Mouse (Mus musculus) 3T3-L1 (cell line): ENCODE data around the gene Lbx2.

Experiments used
- DNase-seq: peaks from one replicate; pipeline ENCODE4 v3.0.0-alpha.2; 2015; ENCODE audit warnings: low read depth, low spot score

Gene Lbx2

DNA sequence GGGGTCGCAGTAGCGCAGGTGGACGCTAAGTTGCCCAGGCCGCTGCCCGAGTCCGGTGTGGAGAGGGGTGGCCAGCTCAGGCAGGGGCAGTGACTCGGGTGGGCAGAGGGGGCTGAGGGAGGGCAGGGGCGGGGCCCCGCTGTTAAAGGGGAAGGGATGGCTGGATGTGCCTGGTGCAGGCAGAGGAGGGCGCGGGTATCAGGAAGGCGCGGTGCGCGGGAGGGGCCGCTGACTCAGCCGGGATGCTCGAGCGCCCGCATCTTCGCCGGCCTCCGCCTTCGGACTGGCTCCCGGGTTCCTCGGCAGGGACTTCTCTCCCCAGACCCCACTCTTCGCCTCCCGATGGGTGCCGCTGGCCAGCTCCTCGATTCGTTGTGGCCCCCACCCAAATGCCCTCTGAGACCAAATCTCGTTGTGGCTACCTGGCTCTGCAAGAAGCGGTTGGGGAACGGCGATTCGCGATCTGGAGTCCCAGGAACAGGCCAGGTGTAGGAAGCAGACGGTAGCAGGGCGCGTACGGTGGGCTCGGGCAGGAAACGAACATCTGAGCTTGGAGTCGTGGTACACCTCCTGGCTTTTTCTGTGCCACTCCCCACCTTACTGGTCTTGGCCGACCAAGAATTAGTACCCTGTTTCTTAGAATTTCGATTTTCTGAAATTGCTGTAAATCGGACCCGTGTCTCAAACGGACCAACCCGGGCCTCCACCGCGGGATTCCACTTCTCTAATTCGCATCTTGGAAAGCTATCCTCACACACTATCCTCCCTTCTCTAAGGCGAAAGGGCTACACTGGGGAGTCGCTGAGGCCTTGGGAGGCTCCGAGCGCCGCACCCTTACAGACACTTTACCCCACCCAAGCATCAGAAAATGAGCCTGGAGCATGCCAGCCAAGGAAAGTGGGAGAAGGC lies 15.6 kb upstream of the Lbx2 start:
- no peak for DNase-seq

DNA sequence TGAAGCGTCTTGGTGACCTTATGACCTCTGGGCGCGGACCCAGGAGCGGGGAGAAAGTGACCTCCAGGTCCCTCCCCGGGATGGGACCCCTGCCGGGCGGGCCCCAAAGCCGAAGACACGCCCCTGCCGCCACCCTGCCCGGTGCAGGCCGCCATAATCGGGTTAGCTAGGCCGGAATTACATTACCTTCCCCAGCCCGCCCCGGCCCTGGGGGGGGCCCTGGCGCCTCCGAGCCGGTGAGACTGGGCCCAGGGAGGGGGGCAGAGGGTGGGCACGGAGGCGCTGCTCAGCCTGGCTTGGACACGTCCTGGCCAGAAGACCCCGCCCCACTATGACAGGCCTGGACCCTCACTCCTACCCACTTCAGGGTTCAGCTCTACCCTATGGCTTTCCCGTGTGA lies 14.9 kb upstream of the Lbx2 start:
- no peak for DNase-seq

DNA sequence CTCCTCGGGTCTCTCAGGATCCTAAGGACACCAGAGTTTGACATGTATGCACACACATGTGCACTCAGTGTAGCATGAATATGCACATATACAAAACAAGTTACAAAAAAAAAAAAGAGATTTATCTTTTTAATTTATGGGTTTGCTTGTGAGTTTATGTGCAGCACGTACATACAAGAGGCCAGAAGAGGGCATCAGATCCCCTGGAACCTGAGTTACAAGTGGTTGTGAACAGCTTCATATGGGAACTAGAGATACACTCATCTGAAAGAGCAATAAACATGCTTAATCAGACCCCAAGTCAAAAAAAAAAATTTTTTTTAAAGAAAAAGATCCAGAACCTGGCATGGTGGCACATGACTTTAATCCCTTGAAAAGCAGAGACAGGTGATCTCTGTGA lies 11.2 kb upstream of the Lbx2 start:
- peak; percentile 58 for DNase-seq

DNA sequence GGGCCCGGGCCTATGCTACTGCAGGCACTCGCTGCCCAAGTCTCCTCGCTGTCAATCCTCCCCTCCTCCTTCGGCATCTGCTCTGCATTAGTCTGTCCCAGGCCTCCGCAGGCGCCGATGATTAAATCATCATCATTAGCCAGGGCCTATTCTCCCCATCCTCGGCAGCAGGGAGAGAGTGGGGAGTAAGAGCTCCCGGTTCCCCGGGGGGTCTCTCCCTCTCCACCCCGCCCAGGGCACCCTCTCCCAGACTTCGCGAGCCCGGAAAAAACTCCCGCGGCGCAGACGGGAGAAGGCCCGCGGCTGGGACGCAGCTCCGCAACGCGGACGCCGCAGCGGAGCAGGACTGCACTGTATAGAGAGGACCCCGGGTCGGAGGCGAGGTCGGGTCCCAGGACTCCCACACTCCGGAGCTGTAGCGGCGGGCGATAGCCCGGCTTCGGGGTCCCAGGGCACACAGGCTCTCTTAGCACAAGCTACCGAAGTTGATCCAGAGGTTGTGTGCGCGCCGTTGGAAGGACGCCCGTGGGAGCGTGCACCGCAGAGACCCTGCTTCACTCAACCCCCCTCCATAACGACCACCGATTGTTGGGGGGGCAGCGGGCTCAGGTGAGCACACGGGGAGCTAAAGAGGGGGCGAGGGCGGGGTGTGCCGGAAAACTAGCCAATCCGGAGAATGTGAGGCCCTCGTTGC lies 8.4 kb upstream of the Lbx2 start, which contains the start of gene Pcgf1:
Pcgf1 (plus strand) TSS at position 240 of the 694 bp plus-strand sequence.
- DNase-seq: peak; percentile 69

DNA sequence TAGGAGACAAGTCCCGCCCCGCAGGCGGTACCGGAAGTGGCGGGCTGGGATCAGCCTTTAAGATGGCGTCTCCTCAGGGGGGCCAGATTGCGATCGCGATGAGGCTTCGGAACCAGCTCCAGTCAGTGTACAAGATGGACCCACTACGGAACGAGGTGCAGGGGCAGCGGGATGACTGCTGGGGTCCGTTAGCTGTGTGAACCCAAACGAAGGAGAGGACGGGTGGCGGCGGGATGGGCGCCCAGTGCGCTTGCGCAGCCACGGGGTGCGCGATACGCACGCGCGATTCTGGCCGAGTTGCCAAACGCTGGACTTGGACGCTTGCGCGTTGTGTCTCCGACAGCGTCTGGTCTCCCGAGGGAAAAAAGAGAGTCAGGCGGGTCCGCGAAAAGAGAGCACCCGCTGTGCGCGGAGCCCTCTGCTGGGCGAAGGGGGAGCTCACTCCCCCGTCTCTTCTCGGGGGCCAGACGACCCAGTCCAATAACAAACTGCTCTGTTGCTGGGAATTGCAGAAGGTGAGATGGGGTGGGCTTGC lies 7.8 kb upstream of the Lbx2 start:
- peak; percentile 99 for DNase-seq

DNA sequence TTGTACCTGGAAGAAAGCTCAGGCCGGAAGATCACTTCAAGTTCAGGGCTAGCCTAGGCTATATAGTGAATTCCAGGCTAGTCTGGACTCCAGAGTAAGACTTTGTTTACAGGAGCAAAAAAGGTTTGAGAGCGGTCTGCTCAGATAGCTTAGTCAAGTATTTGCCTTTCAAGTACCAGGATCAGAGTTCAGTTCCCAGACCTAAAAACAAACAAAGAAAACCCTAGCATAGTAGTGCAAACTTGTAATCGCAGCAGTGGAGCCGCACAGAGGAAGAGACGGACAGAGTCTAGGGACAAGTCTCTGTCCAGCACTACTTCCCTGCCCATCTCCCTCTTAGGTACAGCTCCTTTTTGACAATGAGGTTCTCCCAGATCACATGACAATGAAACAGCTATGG lies 6.0 kb upstream of the Lbx2 start:
- DNase-seq: no peak

DNA sequence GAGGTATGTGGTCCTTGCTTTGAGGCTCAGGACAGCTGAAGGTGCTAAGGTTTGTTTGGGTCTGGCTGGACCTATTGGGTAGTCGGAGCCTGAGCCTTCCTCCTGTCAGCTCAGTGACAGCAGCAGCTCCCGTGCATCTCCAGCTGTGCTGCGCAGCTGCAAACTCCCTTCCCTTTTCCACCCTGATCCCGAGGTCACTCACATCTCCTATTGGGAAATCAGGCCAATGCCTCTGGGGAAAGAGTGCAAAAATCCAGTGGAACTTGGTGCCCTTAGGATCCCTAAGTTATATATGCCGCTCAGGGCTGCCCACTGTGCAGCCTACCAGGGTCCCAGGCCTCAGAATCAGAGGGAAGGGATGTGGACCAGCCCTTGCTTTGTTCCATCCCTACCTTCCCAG lies 2.7 kb upstream of the Lbx2 start:
- DNase-seq: no peak

DNA sequence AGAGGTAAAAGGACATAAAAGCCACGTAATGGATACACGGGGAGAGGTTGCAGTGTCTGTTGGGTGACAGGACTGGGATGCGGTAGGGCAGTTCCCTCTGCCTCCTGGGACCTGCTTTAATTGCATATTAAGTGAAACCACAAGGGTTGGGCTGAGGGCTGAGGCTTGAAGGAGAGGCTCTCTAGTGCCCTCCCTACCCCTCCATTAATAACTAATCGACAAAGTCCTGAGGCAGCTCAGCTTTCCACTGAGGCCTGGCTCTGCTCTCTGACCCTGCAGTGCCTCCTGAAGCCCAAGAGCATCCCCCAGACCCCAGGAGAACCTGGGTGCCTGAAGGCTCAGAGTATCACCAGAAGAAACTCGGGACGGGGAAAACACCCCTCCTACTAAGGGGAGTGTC lies 1.7 kb upstream of the Lbx2 start:
- no peak for DNase-seq

DNA sequence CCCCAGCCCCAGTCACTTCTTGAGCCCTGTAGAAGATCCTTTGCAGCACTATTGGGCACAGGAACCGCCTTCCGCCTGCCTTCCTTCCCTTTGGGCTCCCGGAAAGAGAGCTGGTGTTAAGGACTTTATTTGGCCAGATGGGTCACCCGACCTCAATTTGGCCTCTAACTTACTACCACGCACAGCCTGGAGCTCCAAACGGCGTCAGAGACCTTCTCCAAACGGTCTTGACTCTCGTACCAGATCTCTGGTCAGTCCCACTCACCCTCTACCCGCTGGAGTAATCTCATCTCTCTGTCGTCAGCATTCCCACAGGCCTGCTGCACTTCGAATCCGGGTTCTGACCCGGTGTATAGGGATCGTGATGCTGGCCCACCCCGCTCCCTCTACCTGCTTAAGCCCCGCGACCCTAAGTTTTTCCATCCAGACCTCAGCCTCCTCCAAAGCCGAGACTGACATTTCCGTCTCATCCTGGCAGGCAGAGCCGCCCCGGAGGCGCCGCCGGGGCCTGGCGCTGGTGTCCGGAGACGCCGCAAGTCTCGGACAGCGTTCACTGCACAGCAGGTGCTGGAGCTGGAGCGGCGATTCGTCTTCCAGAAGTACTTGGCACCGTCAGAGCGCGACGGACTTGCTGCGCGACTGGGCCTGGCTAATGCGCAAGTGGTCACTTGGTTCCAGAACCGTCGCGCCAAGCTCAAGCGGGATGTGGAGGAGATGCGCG lies 1.2 kb downstream of the Lbx2 start:
- no peak for DNase-seq

DNA sequence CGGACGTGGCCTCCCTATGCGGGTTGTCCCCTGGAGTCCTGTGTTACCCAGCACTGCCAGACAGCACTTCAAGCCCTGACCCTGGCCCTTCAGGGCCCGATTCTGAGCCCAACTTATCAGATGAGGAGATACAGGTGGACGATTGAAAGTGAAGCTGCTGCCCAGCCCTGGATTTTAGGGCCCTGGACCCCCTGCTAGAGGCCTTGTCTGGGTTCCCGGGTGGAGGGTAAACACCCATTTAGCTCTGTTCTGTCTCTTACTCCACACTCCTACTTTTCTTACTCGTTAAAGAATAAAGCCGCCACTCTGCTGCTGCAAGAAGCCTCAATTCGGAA lies 1.7 kb downstream of the Lbx2 start:
- DNase-seq: no peak

DNA sequence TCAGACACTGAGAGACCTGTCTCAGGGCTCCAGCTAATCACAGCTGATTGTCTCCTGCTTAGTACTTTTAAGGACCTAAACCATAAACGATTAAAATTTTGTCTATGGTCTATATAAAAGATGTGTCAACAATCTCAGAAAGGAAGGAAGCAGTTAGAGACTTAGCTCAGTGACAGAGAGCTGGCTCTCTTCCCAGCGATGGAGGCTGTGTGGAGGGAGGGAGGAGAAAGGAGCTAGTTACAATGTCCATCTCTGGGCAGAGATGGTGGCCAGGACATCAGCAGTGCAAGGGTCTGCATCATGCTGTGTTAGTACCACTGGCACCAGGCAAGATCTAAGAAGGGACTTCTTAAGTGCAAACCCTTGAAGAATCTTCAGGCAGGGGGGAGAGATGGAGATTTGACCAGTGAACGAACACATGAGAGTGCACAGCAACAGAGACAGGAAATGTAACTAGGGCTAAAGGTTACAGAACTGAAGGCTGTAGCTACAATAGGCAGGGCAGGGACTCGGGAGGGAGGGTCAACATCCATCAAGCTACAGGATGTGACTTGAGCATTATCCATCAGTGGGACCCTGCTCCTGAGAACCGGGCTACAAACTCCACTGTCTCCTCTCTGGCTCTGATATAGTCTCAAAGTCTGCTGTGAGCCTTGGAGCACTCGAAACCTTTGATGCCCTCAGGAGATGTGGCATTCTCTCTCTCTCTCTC lies 6.4 kb downstream of the Lbx2 start:
- peak; percentile 56 for DNase-seq

DNA sequence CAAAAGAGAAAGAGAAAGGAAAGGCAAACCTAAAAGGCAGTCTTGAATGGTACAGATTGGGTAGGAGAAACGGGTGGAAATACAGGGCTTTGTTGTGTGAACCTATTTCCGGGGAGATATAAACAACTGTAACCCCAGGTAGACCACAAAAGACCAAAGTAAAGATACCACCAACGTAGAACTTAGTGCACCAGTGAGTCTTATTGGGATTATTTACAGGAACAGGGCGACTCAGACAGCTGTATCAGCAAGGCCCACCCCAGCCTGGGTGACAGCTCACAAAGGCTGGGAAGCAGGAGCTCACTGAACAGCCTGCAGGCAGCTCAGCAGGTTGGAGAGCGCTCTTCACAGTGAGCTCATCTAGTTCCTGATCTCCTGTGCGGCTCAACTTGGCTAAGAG lies 9.8 kb downstream of the Lbx2 start:
- no peak for DNase-seq

DNA sequence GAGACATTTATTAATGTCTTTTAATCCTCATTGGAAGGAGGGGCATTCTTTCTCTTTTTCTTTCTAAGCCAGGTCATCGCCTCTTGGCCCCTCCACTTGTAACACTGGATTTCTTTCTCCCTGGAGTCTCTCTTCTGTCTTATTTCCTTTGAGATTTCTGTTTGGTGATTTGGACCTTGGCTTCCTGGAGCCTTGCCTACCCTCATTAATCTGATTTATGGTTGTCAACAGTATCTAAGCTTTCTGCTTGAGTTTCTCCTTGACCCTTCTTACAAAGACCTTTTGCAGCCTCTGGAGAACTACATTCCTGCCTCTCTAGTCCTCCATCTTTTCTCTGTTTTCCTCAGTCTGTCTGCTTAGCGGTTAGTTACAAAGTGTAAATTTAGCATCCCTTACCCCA lies 12.2 kb downstream of the Lbx2 start:
- DNase-seq: peak; percentile 62

DNA sequence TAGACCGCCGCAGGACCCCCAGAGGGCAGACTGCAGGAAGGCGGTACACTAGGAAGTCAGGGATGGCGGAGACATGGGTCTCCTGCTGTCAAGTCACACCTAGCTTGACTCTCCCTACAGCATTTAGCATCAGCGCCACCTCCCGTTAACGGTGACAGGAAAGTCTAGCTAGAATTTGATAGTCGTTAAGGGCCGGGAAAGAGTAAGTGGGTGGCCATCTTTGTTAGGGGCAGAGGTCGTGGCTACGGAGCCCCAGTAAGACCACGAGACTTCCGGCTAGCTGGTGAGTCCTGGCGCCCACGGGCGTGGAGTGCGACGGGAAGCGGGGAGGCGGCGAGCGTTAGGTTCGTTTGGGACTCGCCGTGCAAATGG lies 15.1 kb downstream of the Lbx2 start, which contains the start of the genes Ccdc142 and Gm42688:
Ccdc142 (plus strand) TSS at position 286 of the 372 bp plus-strand sequence.
Gm42688 (plus strand) TSS at position 302 of the 372 bp plus-strand sequence.
- DNase-seq: peak; percentile 92

DNA sequence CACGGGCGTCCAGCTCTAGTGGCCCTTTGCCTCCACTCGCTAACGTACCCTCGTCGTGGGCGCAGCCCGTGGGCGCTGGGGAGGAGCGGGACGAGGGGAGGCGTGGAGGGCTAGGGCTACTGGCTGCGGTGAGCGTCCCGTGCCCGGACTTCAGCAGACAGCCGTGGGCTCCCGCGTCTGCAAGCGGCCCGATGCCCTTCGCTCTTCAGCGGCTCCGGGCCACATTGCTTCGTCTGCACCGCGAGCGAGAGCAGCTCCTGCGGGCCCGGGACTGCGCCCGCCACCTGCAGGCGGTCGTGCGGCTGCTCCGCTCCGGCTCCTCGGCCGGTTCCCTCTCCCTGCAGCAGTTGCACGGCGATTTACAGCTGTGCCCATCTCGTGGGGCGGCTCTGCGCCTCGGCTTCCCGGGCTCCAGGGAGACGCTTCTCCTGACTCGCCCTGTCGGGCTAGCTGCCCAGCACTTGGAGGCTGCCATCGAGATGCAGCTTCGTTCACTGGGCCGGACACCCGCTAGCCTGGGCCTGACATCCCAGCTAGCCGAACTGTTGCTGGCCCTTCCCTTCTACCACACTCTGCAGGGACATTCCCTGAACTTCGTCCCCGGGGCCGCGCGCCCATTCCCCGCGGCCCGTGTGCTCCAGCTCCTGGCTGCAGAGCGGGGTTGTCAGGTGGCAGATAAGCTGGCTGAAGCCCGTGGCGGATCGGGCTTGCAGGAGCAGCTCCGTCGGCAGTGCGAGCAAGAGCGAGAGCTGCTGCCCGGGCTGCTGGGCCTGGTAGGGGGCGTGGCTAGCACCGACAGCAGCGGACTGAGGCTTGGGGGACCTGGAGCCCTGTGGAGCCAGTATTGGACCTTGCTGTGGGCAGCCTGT lies 15.8 kb downstream of the Lbx2 start:
- DNase-seq: peak; percentile 78

DNA sequence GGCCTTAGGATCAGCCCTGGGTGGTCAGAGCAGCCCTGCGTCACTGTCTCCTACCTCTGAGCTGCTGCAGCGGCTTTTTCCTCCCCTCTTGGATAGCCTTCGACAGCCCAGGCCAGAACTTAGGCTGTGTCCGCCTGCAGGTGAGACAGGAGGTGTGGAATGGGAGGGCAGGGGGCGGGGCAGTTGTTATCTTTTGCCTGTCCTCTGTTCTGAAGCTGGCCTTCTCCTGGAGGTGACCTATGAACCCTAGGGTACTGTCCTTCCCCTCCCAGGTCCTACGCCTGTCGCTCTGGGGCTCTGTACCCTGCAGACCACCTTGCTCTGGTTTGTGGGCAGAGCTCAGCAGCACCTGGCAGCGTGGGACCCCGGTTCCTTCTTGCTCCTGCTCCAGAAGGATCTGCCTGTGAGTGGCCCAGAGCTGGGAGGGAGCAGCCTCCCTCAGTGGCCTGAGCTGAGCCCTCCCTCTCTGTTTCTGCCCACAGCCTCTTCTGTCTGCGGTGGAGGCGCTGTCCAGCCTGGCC lies 17.0 kb downstream of the Lbx2 start:
- no peak for DNase-seq

DNA sequence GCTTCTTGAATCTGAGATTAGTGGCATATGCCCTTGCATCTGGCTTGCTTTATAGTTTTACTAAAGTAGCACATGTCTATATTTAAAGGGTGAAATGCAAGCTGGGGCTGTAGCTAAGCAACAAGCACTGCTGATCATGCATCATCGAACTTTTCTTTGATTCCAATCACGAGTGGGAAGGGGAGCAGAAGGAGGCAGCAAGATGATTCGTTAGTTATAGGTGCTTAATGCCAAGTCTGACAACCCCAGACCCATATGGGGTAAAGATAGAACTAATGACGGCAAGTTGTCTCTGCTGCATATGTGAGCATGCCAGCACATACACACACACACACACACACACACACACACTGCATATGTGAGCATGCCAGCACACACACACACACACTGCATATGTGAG lies 18.0 kb downstream of the Lbx2 start:
- DNase-seq: no peak

DNA sequence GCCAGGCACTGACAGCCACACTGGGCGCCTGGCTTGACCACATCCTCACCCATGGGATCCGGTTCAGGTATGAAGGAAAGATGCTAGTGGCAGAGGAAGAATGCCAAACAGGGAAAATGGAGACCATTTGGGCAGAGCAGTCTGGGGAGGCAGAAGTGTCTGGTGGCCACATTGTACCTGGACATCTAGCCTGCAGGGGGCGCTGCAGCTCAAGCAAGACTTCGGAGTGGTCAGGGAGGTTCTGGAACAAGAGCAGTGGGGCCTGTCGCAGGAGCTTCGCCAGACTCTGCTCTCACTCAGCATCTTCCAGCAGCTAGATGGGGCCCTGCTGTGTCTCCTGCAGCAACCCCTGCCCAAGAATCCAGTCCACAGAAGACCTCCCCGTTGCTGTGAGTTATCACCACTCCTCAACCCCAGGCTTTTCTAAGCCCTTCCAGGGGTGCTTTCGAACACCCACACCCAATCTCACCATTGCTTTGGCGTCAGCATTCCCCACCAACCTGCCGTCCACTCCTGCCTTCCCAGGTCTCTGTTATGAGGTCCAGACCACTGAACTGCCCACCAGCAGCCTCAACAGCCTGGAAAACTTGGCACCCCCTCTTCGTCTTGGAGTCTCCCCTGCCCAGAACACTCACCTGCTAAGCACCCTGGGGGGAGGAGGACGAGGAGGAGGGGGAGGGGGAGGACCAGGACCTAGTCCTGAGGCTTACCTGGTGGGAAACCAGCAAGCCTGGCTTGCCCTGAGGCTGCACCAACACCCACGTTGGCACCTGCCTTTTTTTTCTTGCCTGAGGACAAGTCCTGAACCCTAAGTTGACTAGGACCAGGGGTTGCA lies 21.6 kb downstream of the Lbx2 start:
- peak; percentile 91 for DNase-seq
